Mouse (Mus musculus): ENCODE measurements at regions not wholly inside any gene's neighbourhood (a gene's known extent, or its start where the extent isn't known, plus 50 kb on each side); places are given as distances from the start of the nearest gene placed in this dataset.

DNA sequence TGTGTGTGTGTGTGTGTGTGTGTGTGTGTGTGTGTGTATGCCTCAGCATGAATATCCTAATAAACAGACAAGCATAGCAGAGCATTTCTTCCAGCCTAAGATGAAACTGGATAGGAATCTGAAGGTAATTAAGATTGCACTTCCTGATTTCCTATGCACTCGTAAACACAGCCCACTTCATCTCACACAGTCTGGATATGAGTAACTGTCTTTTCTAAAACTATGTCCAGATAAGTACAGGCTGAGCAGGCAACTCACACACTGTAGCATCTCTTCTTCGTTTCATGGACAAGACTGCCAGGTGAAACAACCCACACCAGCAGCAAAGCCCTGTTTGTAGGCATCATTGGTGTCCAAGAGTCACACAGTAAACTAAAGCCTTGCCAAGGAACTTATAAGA lies 261.1 kb downstream of the Pdha2 start:
- TF ChIP-seq CTCF (IDR thresholded peaks at IDR 0.05; ENCODE audit: low read depth, low read length) (no peak), POLR2A (IDR thresholded peaks at IDR 0.05; ENCODE audit: extremely low read depth, insufficient read depth, low read length) (no peak)

Data from liver, adult 2 months (tissue).